Mouse (Mus musculus): ENCODE results near the gene Fance.
"Not testable (repeated sequence)": the region's sequence is repeated elsewhere in the genome, so short reads cannot be mapped to it uniquely, and the experiment has no call there.

Fance gene

GRCm38 (mm10) chr17:28349264-28349880 is 36.1 kb downstream of the Fance start:
- DNase-seq (ENCODE audit: low read depth, low spot score): no peak

DNA sequence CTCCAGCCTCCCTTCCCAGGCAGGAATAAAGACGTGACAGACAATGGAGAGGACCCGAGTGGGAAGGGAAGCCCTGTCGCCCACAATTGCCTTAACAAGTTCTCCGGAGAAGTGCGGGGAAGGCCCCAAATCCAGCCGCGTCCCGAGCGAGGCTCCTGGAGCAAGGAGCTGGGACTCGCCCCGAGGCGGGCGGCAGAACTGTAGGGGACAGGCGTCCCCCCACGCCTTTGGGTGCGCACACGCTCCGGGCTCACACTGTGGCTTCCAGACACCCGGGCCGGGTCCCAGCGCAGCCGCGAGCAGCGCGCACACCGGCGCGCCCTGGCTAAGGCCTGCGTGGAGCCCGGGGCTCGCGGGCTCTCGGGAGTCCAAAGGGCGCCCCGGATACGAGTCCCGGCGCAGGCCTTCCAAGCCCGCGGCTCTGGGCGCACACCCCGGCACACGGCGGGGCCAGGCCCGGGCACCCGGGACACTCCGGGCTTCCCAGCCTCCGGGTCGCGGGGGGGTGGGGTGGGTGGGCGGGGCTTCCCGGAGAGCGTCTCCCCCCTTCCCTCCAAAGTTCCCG is 36.7 kb downstream of the Fance start:
- no peak for DNase-seq (ENCODE audit: low read depth, low spot score)

GRCm38 (mm10) chr17:28350466-28351352 is 37.4 kb downstream of the Fance start, which contains the start of gene Tead3:
Gene Tead3, minus strand, starts transcription at chr17:28350817.
- no peak for DNase-seq (ENCODE audit: low read depth, low spot score)

DNA sequence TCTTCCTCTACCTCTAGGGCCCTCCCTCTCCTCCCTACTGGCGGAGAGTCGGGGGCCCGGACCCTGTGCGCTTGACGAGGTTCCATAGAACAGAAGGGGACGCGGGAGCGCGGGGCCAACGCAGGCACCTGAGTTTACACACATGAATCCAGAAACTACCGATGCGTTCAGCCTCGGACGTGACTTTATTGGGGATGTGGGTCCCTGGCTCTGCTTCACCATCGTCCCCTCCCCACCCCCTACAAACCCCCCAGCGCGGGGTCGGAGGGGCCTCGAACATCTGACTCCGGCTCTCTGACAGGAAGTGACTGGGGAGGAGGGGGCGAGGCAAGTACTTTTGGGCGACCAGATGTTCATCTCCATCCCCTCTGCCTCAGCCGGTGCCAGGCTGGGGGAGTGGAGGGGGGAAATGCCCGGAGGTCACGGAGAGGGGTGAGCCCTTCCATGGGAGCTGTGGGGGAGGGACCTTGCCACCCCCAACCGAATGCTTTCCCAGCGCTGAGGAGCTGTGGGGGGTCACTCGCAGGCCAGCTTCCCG is 38.1 kb downstream of the Fance start:
- DNase-seq (ENCODE audit: low read depth, low spot score): no peak

GRCm38 (mm10) chr17:28352018-28352417 is 38.7 kb downstream of the Fance start:
- no peak for DNase-seq (ENCODE audit: low read depth, low spot score)

DNA sequence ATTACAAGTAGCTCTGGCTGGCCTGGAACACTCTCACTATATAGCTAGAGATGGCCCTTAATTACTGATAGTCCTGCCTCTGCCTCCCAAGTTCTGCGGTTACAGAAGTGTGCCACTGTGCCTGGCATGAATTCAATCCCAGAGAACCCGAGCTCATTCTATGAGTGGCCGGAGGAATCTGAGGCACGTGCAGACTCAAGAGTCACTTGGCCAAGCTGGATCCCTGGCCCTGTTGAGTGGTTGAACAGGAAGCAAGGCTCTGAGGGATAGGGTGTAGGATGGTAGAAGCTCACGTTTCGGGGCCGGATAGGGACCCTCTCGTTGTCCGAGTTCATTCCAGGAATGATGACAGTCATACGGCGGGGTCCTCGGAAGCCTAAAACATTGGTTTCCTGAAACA is 42.6 kb downstream of the Fance start:
- DNase-seq (ENCODE audit: low read depth, low spot score): no peak

GRCm38 (mm10) chr17:28358576-28359261 is 45.4 kb downstream of the Fance start:
- DNase-seq (ENCODE audit: low read depth, low spot score): not testable (repeated sequence)

GRCm38 (mm10) chr17:28360531-28361277 is 47.4 kb downstream of the Fance start:
- DNase-seq (ENCODE audit: low read depth, low spot score): no peak

GRCm38 (mm10) chr17:28361921-28362652 is 48.8 kb downstream of the Fance start:
- no peak for DNase-seq (ENCODE audit: low read depth, low spot score)

DNA sequence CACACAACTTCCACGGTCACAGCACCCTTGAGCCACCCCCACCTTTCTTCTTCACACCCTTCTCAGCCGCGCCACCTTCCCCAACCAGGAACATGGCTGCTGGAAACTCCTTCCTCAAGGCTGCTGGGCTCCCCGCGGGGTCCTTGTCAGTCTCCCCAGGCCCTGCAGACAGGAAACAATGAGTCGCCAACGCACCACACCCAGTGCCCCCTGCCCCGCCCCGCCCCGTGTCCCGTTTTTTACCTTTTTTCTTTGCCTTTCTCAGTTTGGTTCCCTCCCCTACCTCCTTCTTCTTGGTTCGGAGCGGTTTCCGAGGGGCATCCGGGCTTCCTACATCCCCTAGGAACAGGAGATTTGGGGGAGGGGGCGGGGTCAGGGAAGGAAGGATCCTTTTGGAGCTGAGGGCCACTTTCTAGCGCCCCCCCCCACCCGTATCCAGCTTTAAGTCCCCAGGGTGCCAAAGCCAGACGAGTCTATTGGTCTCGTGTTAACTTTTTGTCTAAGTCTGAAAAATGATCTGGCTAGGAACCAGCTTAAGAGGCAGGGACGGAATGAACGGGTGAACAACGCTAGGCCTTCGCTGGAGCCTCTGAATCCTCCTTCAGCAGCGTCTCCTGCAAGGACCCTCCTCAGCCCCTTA is 49.5 kb downstream of the Fance start:
- no peak for DNase-seq (ENCODE audit: low read depth, low spot score)

DNA sequence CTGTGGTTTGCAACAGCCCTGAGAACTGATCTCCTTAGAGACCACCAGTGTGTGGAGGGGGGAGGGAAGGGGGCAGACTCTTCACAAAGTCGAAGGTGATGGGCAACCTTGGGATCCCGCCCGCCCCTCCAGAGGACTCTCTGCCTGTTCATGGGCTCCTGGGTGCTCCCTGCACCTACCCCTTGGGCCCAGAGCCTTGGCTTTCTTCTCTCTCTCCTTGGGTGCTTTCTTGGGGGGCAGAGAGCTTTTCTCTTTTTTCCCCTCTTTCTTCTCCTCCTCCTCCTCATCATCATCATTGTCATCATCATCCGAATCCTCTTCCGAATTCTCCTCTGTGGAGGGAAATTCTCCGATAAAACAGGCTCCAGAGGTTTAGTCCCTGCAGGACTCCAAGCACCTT is 50.2 kb downstream of the Fance start:
- no peak for DNase-seq (ENCODE audit: low read depth, low spot score)

- DNase-seq (ENCODE audit: low read depth, low spot score): peak; percentile 75
These were observed 51.8 kb downstream of the Fance start, which contains the start of gene Tulp1 for GRCm38 (mm10) chr17:28365122-28365521. Gene Tulp1, minus strand, starts transcription at chr17:28365222.

GRCm38 (mm10) chr17:28368449-28368848 is 55.1 kb downstream of the Fance start:
- no peak for DNase-seq (ENCODE audit: low read depth, low spot score)

GRCm38 (mm10) chr17:28369056-28369455 is 55.7 kb downstream of the Fance start:
- no peak for DNase-seq (ENCODE audit: low read depth, low spot score)

DNA sequence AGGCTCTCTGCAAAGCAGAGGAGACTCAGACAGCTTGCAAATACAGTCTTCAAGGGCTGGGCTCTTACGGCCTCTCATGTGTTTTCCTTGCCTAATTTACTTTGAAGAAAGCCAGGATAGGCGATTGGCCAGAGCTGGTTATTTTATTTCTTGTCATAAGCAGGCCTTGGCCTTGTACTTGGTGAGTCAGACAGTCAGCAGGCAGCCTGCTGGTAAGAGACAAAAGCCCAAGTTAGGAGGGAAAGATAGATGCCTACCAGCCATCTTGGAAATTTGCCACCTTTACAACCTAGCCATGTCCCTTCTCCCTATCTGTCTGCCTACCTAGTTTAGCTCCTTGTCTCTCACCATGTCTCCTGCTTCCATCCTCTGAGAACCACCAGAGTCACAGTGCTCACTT is 58.0 kb downstream of the Fance start:
- no peak for DNase-seq (ENCODE audit: low read depth, low spot score)

DNA sequence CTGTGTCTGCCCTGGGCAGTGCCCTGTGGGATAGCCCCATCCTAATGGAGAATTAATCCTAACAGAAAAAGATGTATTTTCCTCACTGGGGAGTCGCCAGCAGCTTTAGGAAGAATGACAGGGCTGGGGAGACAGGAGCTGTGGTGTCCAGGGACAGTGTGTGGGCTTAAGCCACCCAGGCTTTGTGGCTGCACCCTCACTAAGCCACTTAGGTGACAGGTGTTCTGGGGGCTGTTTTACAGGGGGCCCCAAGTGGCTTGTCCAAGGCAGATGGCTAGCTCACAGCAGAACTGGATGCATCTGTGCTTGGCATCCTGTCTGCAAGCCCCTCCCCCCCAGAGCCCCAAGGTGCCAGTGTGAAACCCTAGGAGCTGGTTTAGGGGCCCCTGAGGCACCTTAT is 58.6 kb downstream of the Fance start:
- DNase-seq (ENCODE audit: low read depth, low spot score): peak; percentile 71

GRCm38 (mm10) chr17:28373821-28374220 is 60.5 kb downstream of the Fance start:
- DNase-seq (ENCODE audit: low read depth, low spot score): peak; percentile 71

- DNase-seq (ENCODE audit: low read depth, low spot score): no peak
These were observed 61.2 kb downstream of the Fance start for GRCm38 (mm10) chr17:28374494-28374893.

- DNase-seq (ENCODE audit: low read depth, low spot score): no peak
These were observed 62.3 kb downstream of the Fance start for GRCm38 (mm10) chr17:28375592-28376061.

Data from retina, adult 2 months (tissue).